Mouse (Mus musculus) G1E (cell line): ENCODE results near the gene Kcnq1. TPM values are rescaled to one million over a fixed set of nuclear protein-coding genes. Genes with fewer than 3 reads are reported as not detected.

Source experiments
- ATAC-seq: 2 replicates; pipeline ENCODE4 v1.8.0; 2016; ENCODE audit warnings: mild to moderate bottlenecking; ENCODE audit not compliant: insufficient number of reproducible peaks, poor library complexity, low FRiP score, severe bottlenecking; ENCODE audit errors: extremely low read depth
- DNase-seq: peaks from one replicate; pipeline ENCODE4 v3.0.0; 2012; ENCODE audit warnings: low spot score
- H3K27me3 ChIP-seq: 2 replicates; pipeline ENCODE4 v1.6.1; 2012; ENCODE audit warnings: mild to moderate bottlenecking, low read length, inconsistent platforms; ENCODE audit not compliant: insufficient read depth
- H3K36me3 ChIP-seq: replicated peaks from 2 replicates; pipeline ENCODE3; 2012; ENCODE audit warnings: mild to moderate bottlenecking, inconsistent platforms
- H3K4me1 ChIP-seq: 2 replicates; pipeline ENCODE4 v1.6.1; 2012; ENCODE audit warnings: low read depth, low read length, inconsistent platforms, mixed read lengths; ENCODE audit not compliant: insufficient read depth
- H3K4me3 ChIP-seq: 2 replicates; pipeline ENCODE4 v1.5.1; 2012; ENCODE audit warnings: low read depth, mild to moderate bottlenecking, inconsistent platforms, low read length, moderate library complexity, mixed read lengths
- H3K9me3 ChIP-seq: replicated peaks from 2 replicates; pipeline ENCODE4 v1.6.1; 2012; ENCODE audit warnings: inconsistent platforms
- CTCF ChIP-seq: IDR thresholded peaks from 2 replicates; pipeline ENCODE4 v1.5.1; 2012; ENCODE audit warnings: low read depth, low read length, inconsistent platforms, mixed read lengths
- GATA1 ChIP-seq: IDR thresholded peaks from 2 replicates; pipeline ENCODE4 v1.6.1; 2012; ENCODE audit warnings: borderline replicate concordance, low read length, inconsistent platforms, mixed read lengths
- GATA2 ChIP-seq: IDR thresholded peaks from 2 replicates; pipeline ENCODE4 v1.6.1; 2012; ENCODE audit warnings: low read depth, low read length, inconsistent platforms, borderline replicate concordance
- POLR2AphosphoS5 ChIP-seq: IDR thresholded peaks from 2 replicates; pipeline ENCODE4 v1.6.1; 2012; ENCODE audit warnings: low read depth, low read length, inconsistent platforms; ENCODE audit not compliant: insufficient replicate concordance
- TAL1 ChIP-seq: conservative IDR thresholded peaks from 2 replicates; pipeline ENCODE4 v1.6.1; 2012; ENCODE audit warnings: low read depth, low read length, inconsistent platforms, mixed read lengths
- polyA plus RNA-seq: library from polyadenylated mRNA; stranded (reverse); fragments of >175 nt; gene quantifications from 2 replicates; pipeline ENCODE4 v1.2.3, GENCODE M21; 2012
- total RNA-seq, 2 experiments: library from RNA; stranded (forward) in 1 of 2; stranded (reverse) in 1 of 2; fragments of 200-1000 nt in 1 of 2; fragments of >200 nt in 1 of 2; fragmentation: Nextera tagmentation in 1 of 2; gene quantifications; 2 replicates each; pipeline ENCODE4 v1.2.3; 2014 to 2017

Kcnq1 gene
- total and polyA plus RNA-seq, 3 experiments: not detected

GRCm38 (mm10) chr7:143360776-143361175, 254.6 kb downstream of the Kcnq1 start:
- no peak for TF ChIP-seq GATA2
- no peak for TF ChIP-seq TAL1
- no peak for TF ChIP-seq CTCF
- no peak for TF ChIP-seq POLR2AphosphoS5
- TF ChIP-seq GATA1: no peak
- H3K36me3 ChIP-seq: no peaks in the 10 kb centered on the region
- no peak for DNase-seq

GRCm38 (mm10) chr7:143364092-143364832, 258.1 kb downstream of the Kcnq1 start:
- TF ChIP-seq CTCF: no peak
- TF ChIP-seq GATA2: no peak
- no peak for TF ChIP-seq GATA1
- no peak for TF ChIP-seq TAL1
- TF ChIP-seq POLR2AphosphoS5: no peak
- no peak overlapping the region for H3K4me3 ChIP-seq
- ATAC-seq: no peak

More at GRCm38 (mm10) chr7:143360776-143361175, 254.6 kb downstream of the Kcnq1 start:
- Histone ChIP-seq H3K4me1 (no peaks in the 10 kb centered on the region; the same call in 1 of the 2 replicates), H3K27me3 (peaks cover 36% of the 10 kb centered on the region), H3K9me3 (no peaks in the 10 kb centered on the region), H3K4me3 (no peak overlapping the region)
- no peak for ATAC-seq

GRCm38 (mm10) chr7:143364969-143365839, 259.0 kb downstream of the Kcnq1 start:
- no peak for TF ChIP-seq GATA2
- no peak for TF ChIP-seq CTCF
- TF ChIP-seq GATA1: no peak
- Histone ChIP-seq H3K9me3 (no peaks in the 10 kb centered on the region), H3K4me1 (peaks cover 5% of the 10 kb centered on the region; the same call in 1 of the 2 replicates), H3K36me3 (no peaks in the 10 kb centered on the region), H3K4me3 (no peak overlapping the region), H3K27me3 (peaks cover 38% of the 10 kb centered on the region)
- no peak for ATAC-seq
- DNase-seq: no peak

More at GRCm38 (mm10) chr7:143364092-143364832, 258.1 kb downstream of the Kcnq1 start:
- no peaks in the 10 kb centered on the region for H3K9me3 ChIP-seq
- peaks cover 5% of the 10 kb centered on the region; the same call in 1 of the 2 replicates for H3K4me1 ChIP-seq
- peaks cover 38% of the 10 kb centered on the region for H3K27me3 ChIP-seq
- no peak for DNase-seq
- no peaks in the 10 kb centered on the region for H3K36me3 ChIP-seq

- H3K9me3 ChIP-seq: no peaks in the 10 kb centered on the region
- H3K27me3 ChIP-seq: peaks cover 47% of the 10 kb centered on the region
- no peaks in the 10 kb centered on the region for H3K36me3 ChIP-seq
- ATAC-seq (no peak), DNase-seq (no peak)
- H3K4me1 ChIP-seq: peaks cover 5% of the 10 kb centered on the region; the same call in 1 of the 2 replicates
- peak overlapping the region; percentile 25; the same call in 1 of the 2 replicates for H3K4me3 ChIP-seq
- TF ChIP-seq TAL1: no peak
- TF ChIP-seq GATA1: no peak
- no peak for TF ChIP-seq POLR2AphosphoS5
- no peak for TF ChIP-seq CTCF
- TF ChIP-seq GATA2: no peak
Observed at GRCm38 (mm10) chr7:143367366-143368266, 261.5 kb downstream of the Kcnq1 start.

GRCm38 (mm10) chr7:143368267-143368643, 262.1 kb downstream of the Kcnq1 start:
- no peaks in the 10 kb centered on the region for H3K9me3 ChIP-seq
- no peaks in the 10 kb centered on the region for H3K36me3 ChIP-seq
- H3K4me1 ChIP-seq: peaks cover 5% of the 10 kb centered on the region; the same call in 1 of the 2 replicates
- H3K27me3 ChIP-seq: peaks cover 50% of the 10 kb centered on the region
- ATAC-seq: no peak
- H3K4me3 ChIP-seq: no peak overlapping the region
- no peak for DNase-seq
- no peak for TF ChIP-seq POLR2AphosphoS5
- TF ChIP-seq TAL1: no peak
- TF ChIP-seq GATA1: no peak
- TF ChIP-seq GATA2: no peak
- TF ChIP-seq CTCF: no peak

GRCm38 (mm10) chr7:143371336-143371735, 265.2 kb downstream of the Kcnq1 start:
- Histone ChIP-seq H3K4me3 (no peak overlapping the region), H3K9me3 (no peaks in the 10 kb centered on the region), H3K27me3 (peaks cover 46% of the 10 kb centered on the region), H3K4me1 (peaks cover 5% of the 10 kb centered on the region; the same call in 1 of the 2 replicates), H3K36me3 (no peaks in the 10 kb centered on the region)
- ATAC-seq (no peak), DNase-seq (no peak)
- TF ChIP-seq TAL1 (no peak), POLR2AphosphoS5 (no peak), GATA2 (no peak), GATA1 (no peak), CTCF (no peak)
